Mouse (Mus musculus): ENCODE data around the gene Stra6. TPM values are rescaled to one million over a fixed set of nuclear protein-coding genes. Genes with fewer than 3 reads are reported as not detected.

Gene Stra6
- polyA plus RNA-seq, 1 experiment from 2014 or later: 47.2 TPM

- H3K27ac ChIP-seq (replicated peaks): 0 out of 2 replicates have a peak overlapping the region, but pooled peaks have one; percentile 30
- WGBS: 63% methylated on average over 15 of the region's 15 CpGs
Measured at GRCm38 (mm10) chr9:58105595-58106169, 42.1 kb downstream of the Stra6 start.

GRCm38 (mm10) chr9:58107494-58107893, 43.9 kb downstream of the Stra6 start:
- H3K9me3 ChIP-seq: no peaks in the 10 kb centered on the region
- no peak for DNase-seq (ENCODE audit: low spot score)
- H3K27me3 ChIP-seq (replicated peaks; ENCODE audit: low read depth, poor library complexity, severe bottlenecking): peaks cover 34% of the 10 kb centered on the region
- H3K4me3 ChIP-seq: no peak overlapping the region
- H3K27ac ChIP-seq (replicated peaks): peak overlapping the region; percentile 48
- 53% methylated on average over 5 of the region's 5 CpGs for WGBS
- peaks cover 67% of the 10 kb centered on the region for H3K4me1 ChIP-seq
- H3K36me3 ChIP-seq (replicated peaks): no peaks in the 10 kb centered on the region

More at GRCm38 (mm10) chr9:58105595-58106169, 42.1 kb downstream of the Stra6 start:
- Histone ChIP-seq H3K4me3 (no peak overlapping the region), H3K27me3 (replicated peaks; ENCODE audit: low read depth, poor library complexity, severe bottlenecking) (peaks cover 25% of the 10 kb centered on the region), H3K9me3 (no peaks in the 10 kb centered on the region), H3K36me3 (replicated peaks) (no peaks in the 10 kb centered on the region), H3K4me1 (peaks cover 55% of the 10 kb centered on the region)
- DNase-seq (ENCODE audit: low spot score): no peak

- 85% methylated on average over 5 of the region's 5 CpGs for WGBS
- H3K4me1 ChIP-seq: peaks cover 73% of the 10 kb centered on the region
- H3K4me3 ChIP-seq: no peak overlapping the region
- peaks cover 40% of the 10 kb centered on the region for H3K27me3 ChIP-seq (replicated peaks; ENCODE audit: low read depth, poor library complexity, severe bottlenecking)
- DNase-seq (ENCODE audit: low spot score): no peak
- H3K36me3 ChIP-seq (replicated peaks): no peaks in the 10 kb centered on the region
- peak overlapping the region; percentile 91 for H3K27ac ChIP-seq (replicated peaks)
- H3K9me3 ChIP-seq: no peaks in the 10 kb centered on the region
Measured at GRCm38 (mm10) chr9:58110787-58111186, 47.2 kb downstream of the Stra6 start.

GRCm38 (mm10) chr9:58111431-58111830, 47.8 kb downstream of the Stra6 start:
- no peak for DNase-seq (ENCODE audit: low spot score)
- Histone ChIP-seq H3K27ac (replicated peaks) (peak overlapping the region; percentile 91), H3K27me3 (replicated peaks; ENCODE audit: low read depth, poor library complexity, severe bottlenecking) (peaks cover 47% of the 10 kb centered on the region), H3K4me3 (no peak overlapping the region), H3K9me3 (no peaks in the 10 kb centered on the region), H3K36me3 (replicated peaks) (no peaks in the 10 kb centered on the region), H3K4me1 (peaks cover 73% of the 10 kb centered on the region)
- 56% methylated on average over 6 of the region's 6 CpGs for WGBS

- Histone ChIP-seq H3K27ac (replicated peaks) (peak overlapping the region; percentile 91), H3K27me3 (replicated peaks; ENCODE audit: low read depth, poor library complexity, severe bottlenecking) (peaks cover 56% of the 10 kb centered on the region), H3K4me1 (peaks cover 82% of the 10 kb centered on the region), H3K4me3 (peak overlapping the region; percentile 44), H3K9me3 (no peaks in the 10 kb centered on the region), H3K36me3 (replicated peaks) (no peaks in the 10 kb centered on the region)
- WGBS: 4% methylated on average over 6 of the region's 6 CpGs
- peak; percentile 73 for DNase-seq (ENCODE audit: low spot score)
Measured at GRCm38 (mm10) chr9:58112321-58112751, 48.7 kb downstream of the Stra6 start.

GRCm38 (mm10) chr9:58112866-58113278, 49.3 kb downstream of the Stra6 start:
- Histone ChIP-seq H3K4me3 (peak overlapping the region; percentile 44), H3K27ac (replicated peaks) (peak overlapping the region; percentile 91), H3K9me3 (no peaks in the 10 kb centered on the region), H3K27me3 (replicated peaks; ENCODE audit: low read depth, poor library complexity, severe bottlenecking) (peaks cover 59% of the 10 kb centered on the region), H3K36me3 (replicated peaks) (no peaks in the 10 kb centered on the region), H3K4me1 (peaks cover 81% of the 10 kb centered on the region)
- WGBS: 1% methylated on average over 6 of the region's 6 CpGs
- DNase-seq (ENCODE audit: low spot score): peak; percentile 89

GRCm38 (mm10) chr9:58113279-58113884, 49.8 kb downstream of the Stra6 start:
- peaks cover 83% of the 10 kb centered on the region for H3K4me1 ChIP-seq
- peak overlapping the region; percentile 91 for H3K27ac ChIP-seq (replicated peaks)
- DNase-seq (ENCODE audit: low spot score): peak; percentile 75
- no peaks in the 10 kb centered on the region for H3K36me3 ChIP-seq (replicated peaks)
- peaks cover 59% of the 10 kb centered on the region for H3K27me3 ChIP-seq (replicated peaks; ENCODE audit: low read depth, poor library complexity, severe bottlenecking)
- WGBS: under 1% methylated on average over 22 of the region's 22 CpGs
- no peaks in the 10 kb centered on the region for H3K9me3 ChIP-seq
- H3K4me3 ChIP-seq: peak overlapping the region; percentile 44

- Histone ChIP-seq H3K36me3 (replicated peaks) (no peaks in the 10 kb centered on the region), H3K4me1 (peaks cover 87% of the 10 kb centered on the region), H3K9me3 (no peaks in the 10 kb centered on the region), H3K27ac (replicated peaks) (peak overlapping the region; percentile 91), H3K27me3 (replicated peaks; ENCODE audit: low read depth, poor library complexity, severe bottlenecking) (peaks cover 59% of the 10 kb centered on the region), H3K4me3 (peak overlapping the region; percentile 44)
- no peak for DNase-seq (ENCODE audit: low spot score)
- WGBS: 2% methylated on average over 9 of the region's 9 CpGs
Measured at GRCm38 (mm10) chr9:58114019-58114418, 50.4 kb downstream of the Stra6 start.

- Histone ChIP-seq H3K27ac (replicated peaks) (peak overlapping the region; percentile 91), H3K36me3 (replicated peaks) (no peaks in the 10 kb centered on the region), H3K9me3 (no peaks in the 10 kb centered on the region), H3K4me1 (peaks cover 82% of the 10 kb centered on the region), H3K27me3 (replicated peaks; ENCODE audit: low read depth, poor library complexity, severe bottlenecking) (peaks cover 50% of the 10 kb centered on the region), H3K4me3 (no peak overlapping the region)
- 18% methylated on average over 7 of the region's 7 CpGs for WGBS
- DNase-seq (ENCODE audit: low spot score): peak; percentile 46
Measured at GRCm38 (mm10) chr9:58115297-58115925, 51.8 kb downstream of the Stra6 start.

GRCm38 (mm10) chr9:58116024-58116651, 52.5 kb downstream of the Stra6 start:
- no peaks in the 10 kb centered on the region for H3K9me3 ChIP-seq
- no peaks in the 10 kb centered on the region for H3K36me3 ChIP-seq (replicated peaks)
- peaks cover 43% of the 10 kb centered on the region for H3K27me3 ChIP-seq (replicated peaks; ENCODE audit: low read depth, poor library complexity, severe bottlenecking)
- H3K4me1 ChIP-seq: peaks cover 74% of the 10 kb centered on the region
- DNase-seq (ENCODE audit: low spot score): no peak
- 26% methylated on average over 7 of the region's 7 CpGs for WGBS
- H3K4me3 ChIP-seq: no peak overlapping the region
- peak overlapping the region; percentile 91 for H3K27ac ChIP-seq (replicated peaks)

GRCm38 (mm10) chr9:58118671-58119070, 55.1 kb downstream of the Stra6 start, which contains the start of gene Ccdc33:
Gene Ccdc33 (minus strand): TSS chr9:58118823.
- Histone ChIP-seq H3K36me3 (replicated peaks) (no peaks in the 10 kb centered on the region), H3K27ac (replicated peaks) (peak within 1 kb of the TSS; percentile 36; the same call in 1 of the 2 replicates), H3K9me3 (no peaks in the 10 kb centered on the region), H3K27me3 (replicated peaks; ENCODE audit: low read depth, poor library complexity, severe bottlenecking) (peaks cover 32% of the 10 kb centered on the region), H3K4me1 (peaks cover 60% of the 10 kb centered on the region), H3K4me3 (no peak within 1 kb of the TSS)
- 27% methylated on average over 2 of the region's 2 CpGs for WGBS
- no peak for DNase-seq (ENCODE audit: low spot score)

GRCm38 (mm10) chr9:58125085-58125484, 61.5 kb downstream of the Stra6 start:
- Histone ChIP-seq H3K27me3 (replicated peaks; ENCODE audit: low read depth, poor library complexity, severe bottlenecking) (peaks cover 25% of the 10 kb centered on the region), H3K9me3 (no peaks in the 10 kb centered on the region), H3K4me1 (peaks cover 73% of the 10 kb centered on the region), H3K27ac (replicated peaks) (peak overlapping the region; percentile 81), H3K4me3 (no peak overlapping the region), H3K36me3 (replicated peaks) (no peaks in the 10 kb centered on the region)
- WGBS: 46% methylated on average over 3 of the region's 3 CpGs
- no peak for DNase-seq (ENCODE audit: low spot score)

Measured in embryonic facial prominence, embryonic 10.5 days (tissue).